Mouse (Mus musculus): ENCODE results near the gene Gabrd. TPM values are rescaled to one million over a fixed set of nuclear protein-coding genes. Genes with fewer than 3 reads are reported as not detected.

The Gabrd gene
- polyA plus RNA-seq, 1 experiment from 2014 or later = 0.46 TPM

GRCm38 (mm10) chr4:155367739-155368138, 30.2 kb downstream of the Gabrd start:
- Histone ChIP-seq H3K9ac (ENCODE audit: low read depth, low read length) (no peak overlapping the region), H3K4me3 (ENCODE audit: low read length) (no peak overlapping the region), H3K4me2 (ENCODE audit: low read length) (no peak overlapping the region), H3K36me3 (ENCODE audit: control insufficient read depth, insufficient read depth, low read length) (no peaks in the 10 kb centered on the region), H3K9me3 (ENCODE audit: control insufficient read depth, low read length) (no peaks in the 10 kb centered on the region), H3K4me1 (ENCODE audit: control insufficient read depth, insufficient read depth, low read depth, low read length) (no peaks in the 10 kb centered on the region), H3K27me3 (replicated peaks; ENCODE audit: control insufficient read depth, insufficient read depth, low read length) (peaks cover 12% of the 10 kb centered on the region), H3K27ac (ENCODE audit: low read depth, low read length) (no peak overlapping the region)
- no peak for ATAC-seq
- 94% methylated on average over 9 of the region's 9 CpGs for WGBS

DNA sequence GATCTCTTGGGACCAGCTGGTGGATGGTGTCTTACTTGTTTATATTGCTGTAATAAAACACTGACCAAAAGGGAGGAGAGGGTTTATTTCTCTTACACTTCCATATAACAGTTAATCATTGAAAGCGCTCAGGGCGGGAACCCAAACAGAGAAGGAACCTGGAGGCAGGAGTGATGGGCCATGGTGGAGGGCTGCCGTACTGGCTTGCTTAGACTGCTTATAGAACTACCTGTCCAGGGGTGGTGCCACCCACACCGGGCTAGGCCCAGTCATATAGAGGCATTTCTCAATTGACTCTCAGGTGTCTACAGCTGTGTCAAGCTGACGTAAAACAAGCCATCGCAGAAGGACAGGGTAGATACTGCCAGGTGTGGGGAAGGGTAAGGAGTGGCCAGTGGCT, 31.1 kb downstream of the Gabrd start:
- Histone ChIP-seq H3K4me2 (ENCODE audit: low read length) (no peak overlapping the region), H3K36me3 (ENCODE audit: control insufficient read depth, insufficient read depth, low read length) (no peaks in the 10 kb centered on the region), H3K27ac (ENCODE audit: low read depth, low read length) (no peak overlapping the region), H3K9me3 (ENCODE audit: control insufficient read depth, low read length) (no peaks in the 10 kb centered on the region), H3K9ac (ENCODE audit: low read depth, low read length) (no peak overlapping the region), H3K27me3 (replicated peaks; ENCODE audit: control insufficient read depth, insufficient read depth, low read length) (peaks cover 20% of the 10 kb centered on the region), H3K4me3 (ENCODE audit: low read length) (no peak overlapping the region), H3K4me1 (ENCODE audit: control insufficient read depth, insufficient read depth, low read depth, low read length) (peaks cover under 1% of the 10 kb centered on the region)
- WGBS = 91% methylated on average over 6 of the region's 6 CpGs
- ATAC-seq = no peak

GRCm38 (mm10) chr4:155362443-155362842, 35.5 kb downstream of the Gabrd start:
- WGBS = 45% methylated on average over 5 of the region's 5 CpGs
- ATAC-seq = no peak

GRCm38 (mm10) chr4:155361303-155361791, 36.6 kb downstream of the Gabrd start, which contains the start of gene Prkcz:
Gene Prkcz (minus strand): TSS chr4:155361361.
- ATAC-seq = peak; percentile 82

More at GRCm38 (mm10) chr4:155362443-155362842, 35.5 kb downstream of the Gabrd start:
- Histone ChIP-seq H3K4me2 (ENCODE audit: low read length) (no peak overlapping the region), H3K4me1 (ENCODE audit: control insufficient read depth, insufficient read depth, low read depth, low read length) (peaks cover 9% of the 10 kb centered on the region), H3K36me3 (ENCODE audit: control insufficient read depth, insufficient read depth, low read length) (no peaks in the 10 kb centered on the region), H3K4me3 (ENCODE audit: low read length) (no peak overlapping the region), H3K9me3 (ENCODE audit: control insufficient read depth, low read length) (no peaks in the 10 kb centered on the region), H3K27ac (ENCODE audit: low read depth, low read length) (no peak overlapping the region), H3K27me3 (replicated peaks; ENCODE audit: control insufficient read depth, insufficient read depth, low read length) (peaks cover 54% of the 10 kb centered on the region), H3K9ac (ENCODE audit: low read depth, low read length) (no peak overlapping the region)

GRCm38 (mm10) chr4:155360856-155361255, 37.1 kb downstream of the Gabrd start:
- peak; percentile 40 for ATAC-seq
- H3K27me3 ChIP-seq (replicated peaks; ENCODE audit: control insufficient read depth, insufficient read depth, low read length) = peaks cover 54% of the 10 kb centered on the region

More at GRCm38 (mm10) chr4:155361303-155361791, 36.6 kb downstream of the Gabrd start, which contains the start of gene Prkcz:
- H3K27ac ChIP-seq (ENCODE audit: low read depth, low read length) = no peak within 1 kb of the TSS
- peaks cover 54% of the 10 kb centered on the region for H3K27me3 ChIP-seq (replicated peaks; ENCODE audit: control insufficient read depth, insufficient read depth, low read length)
- H3K4me1 ChIP-seq (ENCODE audit: control insufficient read depth, insufficient read depth, low read depth, low read length) = peaks cover 9% of the 10 kb centered on the region
- peak within 1 kb of the TSS; percentile 44 for H3K4me3 ChIP-seq (ENCODE audit: low read length)
- peak within 1 kb of the TSS; percentile 64 for H3K4me2 ChIP-seq (ENCODE audit: low read length)
- 0% methylated on average over 50 of the region's 51 CpGs for WGBS
- no peaks in the 10 kb centered on the region for H3K36me3 ChIP-seq (ENCODE audit: control insufficient read depth, insufficient read depth, low read length)
- H3K9me3 ChIP-seq (ENCODE audit: control insufficient read depth, low read length) = no peaks in the 10 kb centered on the region
- H3K9ac ChIP-seq (ENCODE audit: low read depth, low read length) = peak within 1 kb of the TSS; percentile 31

DNA sequence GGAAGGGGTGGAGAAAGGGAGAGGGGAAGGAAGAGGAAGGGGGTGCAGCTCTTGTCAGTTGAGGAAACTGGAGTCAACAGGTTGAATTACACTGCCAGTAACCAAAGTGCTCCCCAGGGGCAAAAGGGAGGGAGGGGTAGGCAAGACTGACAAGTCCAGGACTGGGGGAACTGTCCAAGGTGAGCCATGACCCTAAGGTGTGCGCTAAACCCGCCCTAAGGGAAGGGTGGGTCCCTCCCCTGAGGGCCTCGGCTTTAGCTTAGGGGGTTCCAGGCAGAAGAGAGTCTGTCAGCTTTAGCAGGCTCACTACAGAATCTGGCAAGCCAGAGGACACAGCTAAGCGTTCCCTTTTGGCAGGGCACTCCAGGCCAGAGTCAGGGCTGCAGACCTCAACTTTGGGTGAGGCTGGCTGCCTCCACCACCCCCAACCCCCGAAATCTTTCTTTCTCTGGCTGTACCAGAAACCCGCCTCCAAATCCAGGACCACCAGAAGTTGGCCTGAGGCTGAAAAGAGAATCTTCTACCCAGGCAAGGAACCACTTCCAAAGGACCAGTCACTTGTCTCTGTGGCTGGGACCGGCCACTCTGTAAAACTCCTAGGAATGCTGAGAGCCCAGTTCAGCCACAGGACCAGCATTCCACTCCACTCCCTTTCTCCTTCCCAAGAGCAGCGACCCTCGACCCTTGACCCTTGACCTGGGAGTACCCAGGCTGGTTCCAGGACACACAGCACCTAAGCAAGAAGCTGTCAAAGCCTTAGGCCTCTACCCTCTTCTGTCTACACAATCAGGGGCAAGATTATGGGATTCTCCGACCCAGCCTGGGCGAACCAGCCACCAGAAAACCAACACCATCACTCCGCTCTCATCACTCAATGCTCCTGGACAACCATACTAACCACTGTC, 38.1 kb downstream of the Gabrd start:
- ATAC-seq = no peak

More at GRCm38 (mm10) chr4:155360856-155361255, 37.1 kb downstream of the Gabrd start:
- no peak overlapping the region for H3K27ac ChIP-seq (ENCODE audit: low read depth, low read length)
- no peaks in the 10 kb centered on the region for H3K9me3 ChIP-seq (ENCODE audit: control insufficient read depth, low read length)
- H3K4me1 ChIP-seq (ENCODE audit: control insufficient read depth, insufficient read depth, low read depth, low read length) = peaks cover 9% of the 10 kb centered on the region
- no peaks in the 10 kb centered on the region for H3K36me3 ChIP-seq (ENCODE audit: control insufficient read depth, insufficient read depth, low read length)
- H3K4me3 ChIP-seq (ENCODE audit: low read length) = peak overlapping the region; percentile 44
- under 1% methylated on average over 42 of the region's 42 CpGs for WGBS
- H3K9ac ChIP-seq (ENCODE audit: low read depth, low read length) = no peak overlapping the region
- peak overlapping the region; percentile 64 for H3K4me2 ChIP-seq (ENCODE audit: low read length)

GRCm38 (mm10) chr4:155357601-155358000, 40.3 kb downstream of the Gabrd start:
- Histone ChIP-seq H3K9me3 (ENCODE audit: control insufficient read depth, low read length) (no peaks in the 10 kb centered on the region), H3K9ac (ENCODE audit: low read depth, low read length) (no peak overlapping the region), H3K27me3 (replicated peaks; ENCODE audit: control insufficient read depth, insufficient read depth, low read length) (peaks cover 41% of the 10 kb centered on the region), H3K4me2 (ENCODE audit: low read length) (no peak overlapping the region), H3K4me3 (ENCODE audit: low read length) (no peak overlapping the region), H3K4me1 (ENCODE audit: control insufficient read depth, insufficient read depth, low read depth, low read length) (peaks cover 9% of the 10 kb centered on the region), H3K27ac (ENCODE audit: low read depth, low read length) (no peak overlapping the region), H3K36me3 (ENCODE audit: control insufficient read depth, insufficient read depth, low read length) (no peaks in the 10 kb centered on the region)
- WGBS = 52% methylated on average over 2 of the region's 2 CpGs
- no peak for ATAC-seq

More for the DNA sequence above, 38.1 kb downstream of the Gabrd start:
- Histone ChIP-seq H3K27ac (ENCODE audit: low read depth, low read length) (no peak overlapping the region), H3K9me3 (ENCODE audit: control insufficient read depth, low read length) (no peaks in the 10 kb centered on the region), H3K4me2 (ENCODE audit: low read length) (no peak overlapping the region), H3K9ac (ENCODE audit: low read depth, low read length) (no peak overlapping the region), H3K4me3 (ENCODE audit: low read length) (no peak overlapping the region), H3K36me3 (ENCODE audit: control insufficient read depth, insufficient read depth, low read length) (no peaks in the 10 kb centered on the region), H3K27me3 (replicated peaks; ENCODE audit: control insufficient read depth, insufficient read depth, low read length) (peaks cover 54% of the 10 kb centered on the region), H3K4me1 (ENCODE audit: control insufficient read depth, insufficient read depth, low read depth, low read length) (peaks cover 9% of the 10 kb centered on the region)
- WGBS = 49% methylated on average over 12 of the region's 12 CpGs

DNA sequence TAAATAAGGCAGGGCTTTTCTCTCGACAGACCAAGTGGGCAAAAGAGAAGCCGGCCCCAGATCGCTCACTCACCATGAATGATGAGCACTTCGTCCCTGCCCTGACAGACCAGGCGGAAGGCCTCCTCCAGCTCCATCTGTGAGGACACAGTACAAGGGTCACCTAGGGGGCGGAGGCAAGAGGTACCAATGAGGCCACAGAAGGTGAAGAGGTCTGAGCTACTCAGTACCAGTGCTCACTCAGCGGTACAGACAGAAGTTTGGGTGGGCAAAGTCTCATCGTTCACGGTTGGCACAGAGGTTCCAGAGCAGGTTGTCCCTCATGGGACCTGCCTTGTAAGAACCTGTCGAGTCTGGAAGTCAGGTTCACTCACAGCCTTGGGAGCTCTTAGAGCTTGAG, 41.6 kb downstream of the Gabrd start:
- no peak for ATAC-seq
- H3K27ac ChIP-seq (ENCODE audit: low read depth, low read length) = no peak overlapping the region
- peaks cover 5% of the 10 kb centered on the region for H3K4me1 ChIP-seq (ENCODE audit: control insufficient read depth, insufficient read depth, low read depth, low read length)
- 91% methylated on average over 10 of the region's 10 CpGs for WGBS
- H3K27me3 ChIP-seq (replicated peaks; ENCODE audit: control insufficient read depth, insufficient read depth, low read length) = peaks cover 30% of the 10 kb centered on the region
- no peak overlapping the region for H3K4me3 ChIP-seq (ENCODE audit: low read length)
- no peaks in the 10 kb centered on the region for H3K9me3 ChIP-seq (ENCODE audit: control insufficient read depth, low read length)
- no peaks in the 10 kb centered on the region for H3K36me3 ChIP-seq (ENCODE audit: control insufficient read depth, insufficient read depth, low read length)
- H3K9ac ChIP-seq (ENCODE audit: low read depth, low read length) = no peak overlapping the region
- H3K4me2 ChIP-seq (ENCODE audit: low read length) = no peak overlapping the region

DNA sequence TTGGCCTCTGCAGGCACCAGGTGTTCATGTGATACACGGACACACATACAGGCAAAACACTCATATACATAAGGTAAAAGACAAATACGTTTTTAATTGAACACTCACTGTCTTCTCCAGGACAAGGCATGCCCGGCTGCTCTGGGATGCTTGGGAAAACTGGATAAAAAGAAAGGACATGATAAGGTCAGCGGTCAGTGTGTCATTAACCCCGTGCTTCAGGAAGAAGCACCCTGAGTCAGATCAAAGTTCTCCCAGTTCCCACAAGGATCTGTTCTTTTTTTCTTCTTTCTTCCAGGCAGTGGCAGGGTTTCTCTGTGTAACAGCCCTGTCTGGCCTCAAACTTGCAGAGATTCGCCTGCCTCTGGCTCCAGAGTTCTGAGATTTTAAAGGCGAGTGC, 43.4 kb downstream of the Gabrd start:
- H3K4me2 ChIP-seq (ENCODE audit: low read length) = no peak overlapping the region
- no peak for ATAC-seq
- H3K4me1 ChIP-seq (ENCODE audit: control insufficient read depth, insufficient read depth, low read depth, low read length) = no peaks in the 10 kb centered on the region
- peaks cover 13% of the 10 kb centered on the region for H3K27me3 ChIP-seq (replicated peaks; ENCODE audit: control insufficient read depth, insufficient read depth, low read length)
- no peak overlapping the region for H3K27ac ChIP-seq (ENCODE audit: low read depth, low read length)
- H3K9ac ChIP-seq (ENCODE audit: low read depth, low read length) = no peak overlapping the region
- H3K4me3 ChIP-seq (ENCODE audit: low read length) = no peak overlapping the region
- H3K9me3 ChIP-seq (ENCODE audit: control insufficient read depth, low read length) = no peaks in the 10 kb centered on the region
- 78% methylated on average over 7 of the region's 7 CpGs for WGBS
- H3K36me3 ChIP-seq (ENCODE audit: control insufficient read depth, insufficient read depth, low read length) = no peaks in the 10 kb centered on the region

Data from hindbrain, embryonic 16.5 days (tissue).